Mouse (Mus musculus) neural tube, postnatal 0 days (tissue): ENCODE data around the gene Npas1. TPM values are rescaled to one million over a fixed set of nuclear protein-coding genes. Genes with fewer than 3 reads are reported as not detected.

ENCODE experiments used
- polyA plus RNA-seq: library from polyadenylated mRNA; unstranded; fragments of >200 nt; fragmentation: Nextera tagmentation; extraction: Ambion mirVana; gene quantifications from 2 replicates; pipeline ENCODE4 v1.2.1, GENCODE M21; 2015

The Npas1 gene
- 6.7 and 7.6 TPM in 2 replicates for polyA plus RNA-seq

DNA sequence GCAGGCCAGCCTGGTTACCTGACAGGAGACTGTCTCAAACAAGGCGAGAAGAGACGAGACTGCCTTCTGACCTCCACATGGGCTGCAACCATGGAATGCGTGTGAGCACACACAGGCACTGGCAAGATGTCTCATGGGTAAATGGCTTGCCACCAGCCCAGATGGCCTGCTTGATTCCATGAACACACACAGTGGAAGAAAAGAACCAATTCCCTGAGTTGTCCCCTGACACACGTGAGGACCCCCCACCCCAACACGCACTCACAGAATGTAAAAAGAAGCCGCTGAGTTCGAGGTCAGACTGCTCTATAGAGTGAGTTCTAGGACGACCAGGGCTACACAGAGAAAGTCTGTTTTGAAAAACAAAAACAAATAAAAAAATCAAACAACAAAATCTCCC, at the start of gene Npas1:
Gene Npas1 (minus strand): TSS at position 101 of the 400 bp plus-strand sequence.

DNA sequence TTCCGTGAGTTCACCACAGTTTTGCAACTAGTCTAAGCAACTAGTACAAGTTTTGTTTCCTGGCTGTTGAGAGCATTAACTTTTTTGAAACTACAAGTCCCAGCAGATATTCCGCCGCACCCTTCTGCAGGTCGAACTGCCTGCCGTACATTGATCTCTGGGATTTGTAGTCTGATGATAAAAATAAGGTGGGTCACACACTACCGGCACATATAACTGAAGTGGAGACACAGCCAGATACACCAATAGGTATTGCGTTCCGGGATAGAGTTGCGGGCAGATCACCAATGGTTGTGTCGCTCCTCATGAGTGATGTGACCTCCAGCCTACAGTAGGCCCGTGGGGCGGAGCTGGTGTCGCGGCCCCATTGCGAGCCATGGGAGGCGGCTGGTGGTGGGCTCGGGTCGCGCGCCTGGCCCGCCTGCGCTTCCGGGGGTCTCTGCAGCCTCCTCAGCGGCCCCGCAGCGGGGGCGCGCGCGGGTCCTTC, 24.9 kb downstream of the Npas1 start, which contains the start of gene Tmem160:
Gene Tmem160 (plus strand): TSS at position 193 of the 487 bp plus-strand sequence.

Other genes with a start within 250 kb of the Npas1 start
- gene C5ar2, start 233.6 kb downstream of the Npas1 start, polyA plus RNA-seq = 0.25 and 0.30 TPM in 2 replicates
- 2.7 and 3.3 TPM in 2 replicates for gene C5ar1, start 218.2 kb downstream of the Npas1 start, polyA plus RNA-seq
- gene Inafm1, start 204.1 kb downstream of the Npas1 start, polyA plus RNA-seq = 114 and 118 TPM in 2 replicates
- 17.4 and 19.0 TPM in 2 replicates for gene Ccdc9, start 190.9 kb downstream of the Npas1 start, polyA plus RNA-seq
- 41.3 and 45.2 TPM in 2 replicates for gene Bbc3, start 169.3 kb downstream of the Npas1 start, polyA plus RNA-seq
- gene Sae1, start 89.9 kb downstream of the Npas1 start, polyA plus RNA-seq = 183 and 194 TPM in 2 replicates
- gene Zc3h4, start 76.8 kb downstream of the Npas1 start, polyA plus RNA-seq = 10.8 and 14.1 TPM in 2 replicates
- gene Tmem160, start 24.9 kb downstream of the Npas1 start, polyA plus RNA-seq = 119 and 130 TPM in 2 replicates
- 23.5 and 25.8 TPM in 2 replicates for gene Arhgap35, start 137.3 kb upstream of the Npas1 start, polyA plus RNA-seq
- 0.25 TPM in 1 of 2 replicates, not detected in the other for gene Ceacam15, start 198.0 kb upstream of the Npas1 start, polyA plus RNA-seq
- gene Ceacam9, start 244.2 kb upstream of the Npas1 start, polyA plus RNA-seq = 0.33 and 0.57 TPM in 2 replicates